Mouse (Mus musculus) kidney, adult 2 months (tissue): ENCODE measurements around the gene Mrpl4.

Source experiments
- CTCF ChIP-seq: fragments of 200-500 bp; conservative IDR thresholded peaks from 2 replicates; pipeline ENCODE4 v1.5.1; 2011; ENCODE audit warnings: low read depth, mild to moderate bottlenecking, control low read depth, low read length, moderate library complexity, mixed read lengths; ENCODE audit not compliant: insufficient read depth, insufficient read length
- POLR2A ChIP-seq: fragments of 200-500 bp; IDR thresholded peaks from one replicate; pipeline ENCODE4 v1.6.1; 2011; ENCODE audit warnings: low read depth, low read length, control low read depth

- no peak for TF ChIP-seq CTCF
- peak; percentile 95 for TF ChIP-seq POLR2A
Measured at GRCm38 (mm10) chr9:21015571-21016130, 13.1 kb downstream of the Mrpl4 start, which contains the start of gene Icam1.
